Mouse (Mus musculus): Measurements from ENCODE around the gene Lrrc39.

Gene Lrrc39

DNA sequence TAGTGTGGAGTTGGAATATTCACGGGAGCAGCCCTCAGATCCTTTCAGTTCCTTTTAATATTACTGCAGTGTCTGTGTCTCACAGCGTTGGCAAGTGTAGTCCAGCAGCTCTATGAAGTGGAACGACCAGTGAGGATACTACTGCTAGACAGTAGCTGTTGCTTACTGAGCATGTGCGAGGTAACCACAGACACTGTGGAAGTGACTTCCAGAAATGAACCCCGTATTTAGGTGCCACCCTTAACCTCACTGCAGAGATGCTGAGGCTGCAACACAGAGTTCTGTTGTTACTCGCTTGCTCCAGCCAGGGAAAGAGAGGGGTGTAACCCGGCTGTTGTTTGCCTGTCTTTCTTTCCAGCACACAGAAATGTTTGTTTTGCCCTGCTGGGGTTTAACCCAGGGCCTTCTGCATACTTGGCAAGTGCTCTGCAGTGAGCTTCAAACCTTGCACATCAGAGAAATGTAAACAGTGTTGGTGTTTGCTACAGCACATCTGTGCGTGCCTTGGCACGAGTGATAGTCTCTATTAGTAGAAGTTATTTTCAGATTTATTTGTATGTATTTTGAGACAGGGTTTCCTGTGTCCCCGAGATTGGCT is 51.6 kb downstream of the Lrrc39 start, which contains the start of gene Trmt13:
TSS of gene Trmt13 (minus strand) at position 293 of the 598 bp plus-strand sequence.
- no peak for DNase-seq

DNA sequence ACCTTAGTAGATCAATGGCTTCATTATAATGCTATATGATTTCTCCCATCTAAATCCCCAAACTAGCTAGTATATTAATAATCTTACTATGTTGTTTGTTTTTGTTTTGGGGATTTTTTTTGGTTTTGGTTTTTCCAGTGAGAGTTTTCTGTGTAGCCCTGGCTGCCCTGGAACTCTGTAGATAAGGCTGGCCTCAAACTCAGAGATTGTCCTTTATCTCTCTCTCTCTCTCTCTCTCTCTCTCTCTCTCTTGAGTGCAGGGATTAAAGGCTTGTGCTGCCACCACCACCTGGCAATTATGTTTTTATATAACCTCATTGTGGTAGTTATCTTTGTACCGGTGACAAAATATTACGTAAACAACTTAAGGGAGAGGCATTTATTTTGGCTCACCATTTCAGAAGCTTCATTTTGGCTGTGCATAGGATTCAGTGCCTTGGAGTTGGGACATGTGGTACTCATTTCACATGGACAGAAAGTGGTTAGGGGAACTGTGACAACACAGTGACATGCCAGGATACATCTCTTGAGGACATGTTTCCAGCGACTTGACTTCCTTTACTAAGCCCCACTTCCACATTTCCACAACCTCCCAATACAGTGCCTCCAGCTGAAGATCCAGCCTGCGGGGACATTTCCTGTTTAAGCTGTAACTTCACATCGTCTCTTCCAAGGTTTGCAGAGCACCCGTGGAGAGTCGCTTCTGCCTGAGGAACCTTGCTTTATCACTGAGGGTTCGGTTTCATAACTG is 52.7 kb downstream of the Lrrc39 start:
- DNase-seq, result no peak

DNA sequence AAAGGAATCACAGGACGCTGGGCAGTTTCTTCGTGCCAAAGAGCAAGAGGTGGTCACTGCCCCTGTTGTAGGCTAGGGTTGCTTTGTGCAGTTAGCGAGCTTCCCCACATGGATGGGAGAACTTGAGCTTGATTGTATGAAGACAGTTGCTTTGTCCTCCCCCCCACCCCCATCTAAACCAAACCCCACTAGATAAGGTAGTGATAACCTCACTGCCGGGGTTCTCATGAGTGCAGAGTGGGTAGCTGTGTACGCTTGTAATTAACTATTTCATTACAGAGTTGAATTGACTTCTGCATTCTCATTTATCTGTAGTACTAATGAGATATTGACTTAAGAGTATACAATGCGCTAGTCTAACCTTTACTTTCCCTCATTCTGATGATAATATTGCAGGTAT is 56.1 kb downstream of the Lrrc39 start:
- DNase-seq, result no peak

DNA sequence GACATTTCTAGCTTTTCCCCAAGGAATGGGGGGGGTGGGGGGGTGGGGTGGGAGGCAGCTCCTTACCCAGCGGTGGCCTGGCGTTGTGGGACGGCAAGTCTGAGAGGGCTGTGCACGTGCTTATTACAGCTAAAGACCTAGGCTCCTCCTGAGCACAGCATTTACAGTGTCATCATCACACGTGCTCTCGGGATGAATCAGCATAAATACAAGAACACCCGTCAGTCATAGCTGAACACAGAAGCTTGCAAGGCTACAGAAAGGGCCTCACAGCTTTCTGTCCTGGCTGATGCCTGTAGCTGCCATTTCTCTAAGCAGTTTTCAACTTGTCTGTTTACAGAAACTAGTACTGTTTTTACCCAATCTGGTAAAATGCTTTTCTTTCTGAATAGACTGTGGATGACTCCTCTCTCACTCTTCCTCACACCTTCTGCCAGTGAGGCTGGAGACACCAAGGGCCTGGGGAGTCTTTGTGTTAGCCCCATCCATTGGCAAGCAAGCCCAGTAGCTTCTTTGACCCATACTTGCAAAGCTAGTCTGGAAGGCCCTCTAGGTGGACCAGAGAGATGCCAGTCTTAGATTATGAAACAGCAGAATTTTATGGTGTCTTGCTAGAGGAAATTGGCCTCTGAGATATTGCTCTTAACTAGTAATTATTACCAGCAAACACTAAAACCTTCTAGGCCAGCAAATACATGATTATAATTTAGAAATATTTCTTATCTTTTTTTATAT is 58.0 kb downstream of the Lrrc39 start:
- DNase-seq, result no peak

DNA sequence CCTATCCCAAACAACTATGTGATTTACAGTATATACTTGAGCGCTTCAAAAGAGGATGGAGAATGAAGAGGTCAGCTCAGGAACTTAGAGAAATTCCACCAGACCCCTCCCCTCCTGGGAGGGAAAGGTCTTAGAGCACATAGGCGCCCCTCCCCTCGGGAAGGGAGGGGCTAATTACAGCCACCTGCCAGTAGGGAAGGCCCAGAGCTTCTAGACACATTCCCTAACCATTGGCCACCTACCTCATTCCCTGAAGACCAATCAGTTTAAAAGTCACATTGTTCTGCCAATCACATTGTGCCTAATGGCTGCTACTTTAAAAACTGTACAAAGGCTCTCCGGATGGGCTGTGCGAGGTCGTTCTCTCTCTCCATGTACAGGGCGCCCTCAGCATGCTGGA is 59.9 kb downstream of the Lrrc39 start:
- no peak for DNase-seq

DNA sequence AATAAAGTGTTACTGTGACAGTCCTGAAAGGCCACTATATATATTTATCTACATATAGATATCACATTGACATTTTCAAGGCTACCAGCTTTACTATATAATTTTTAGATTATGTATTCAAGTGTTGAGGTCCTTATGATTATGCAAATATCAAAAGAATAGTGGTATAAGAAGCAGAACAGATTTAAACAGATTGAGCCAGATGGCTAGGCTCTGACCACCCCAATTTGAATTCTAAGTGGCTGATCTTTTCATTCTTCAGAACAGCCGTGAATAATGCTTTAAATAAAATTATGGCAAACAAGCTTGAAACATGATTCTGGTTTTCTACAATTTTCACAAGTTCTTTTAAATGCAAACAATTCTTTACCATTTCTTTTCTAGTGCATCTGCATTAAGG is 68.7 kb downstream of the Lrrc39 start:
- DNase-seq, result no peak

All from thymus, postnatal 25 days (tissue).